Mouse (Mus musculus): ENCODE results near the gene Mycbp. TPM values are rescaled to one million over a fixed set of nuclear protein-coding genes. Genes with fewer than 3 reads are reported as not detected.

Mycbp gene
- polyA plus RNA-seq (2015; fragmentation: Nextera tagmentation; extraction: Ambion mirVana): 72.4 and 80.1 TPM in 2 replicates

GRCm38 (mm10) chr4:123904333-123905125 lies at the start of gene Mycbp:
Gene Mycbp (plus strand): TSS chr4:123904832.
- H3K4me1 ChIP-seq: peaks cover 12% of the 10 kb centered on the region; the same call in 1 of the 2 replicates
- no peaks in the 10 kb centered on the region for H3K9me3 ChIP-seq (replicated peaks)
- peak within 1 kb of the TSS; percentile 68 for H3K4me3 ChIP-seq (replicated peaks)
- peak within 1 kb of the TSS; percentile 83 for H3K27ac ChIP-seq (replicated peaks)
- H3K36me3 ChIP-seq: no peaks in the 10 kb centered on the region
- WGBS: 2% methylated on average over 49 of the region's 49 CpGs
- H3K27me3 ChIP-seq: no peaks in the 10 kb centered on the region
- peak; percentile 100 for ATAC-seq (ENCODE audit: insufficient number of reproducible peaks, low FRiP score, low TSS enrichment, low read depth)
- H3K9ac ChIP-seq: peak within 1 kb of the TSS; percentile 62
- peak within 1 kb of the TSS; percentile 61 for H3K4me2 ChIP-seq (replicated peaks)

GRCm38 (mm10) chr4:123856888-123857287 lies 47.7 kb upstream of the Mycbp start:
- no peak overlapping the region for H3K9ac ChIP-seq
- no peaks in the 10 kb centered on the region for H3K27me3 ChIP-seq
- H3K9me3 ChIP-seq (replicated peaks): no peaks in the 10 kb centered on the region
- no peak overlapping the region for H3K4me3 ChIP-seq (replicated peaks)
- no peaks in the 10 kb centered on the region for H3K4me1 ChIP-seq
- no peak overlapping the region for H3K4me2 ChIP-seq (replicated peaks)
- no peaks in the 10 kb centered on the region for H3K36me3 ChIP-seq
- no peak overlapping the region for H3K27ac ChIP-seq (replicated peaks)
- WGBS: 51% methylated on average over 4 of the region's 4 CpGs
- no peak for ATAC-seq (ENCODE audit: insufficient number of reproducible peaks, low FRiP score, low TSS enrichment, low read depth)

GRCm38 (mm10) chr4:123858090-123858489 lies 46.5 kb upstream of the Mycbp start:
- no peak overlapping the region for H3K4me2 ChIP-seq (replicated peaks)
- no peaks in the 10 kb centered on the region for H3K27me3 ChIP-seq
- WGBS: 80% methylated on average over 7 of the region's 7 CpGs
- H3K9ac ChIP-seq: no peak overlapping the region
- no peaks in the 10 kb centered on the region for H3K9me3 ChIP-seq (replicated peaks)
- no peak for ATAC-seq (ENCODE audit: insufficient number of reproducible peaks, low FRiP score, low TSS enrichment, low read depth)
- H3K36me3 ChIP-seq: no peaks in the 10 kb centered on the region
- no peak overlapping the region for H3K4me3 ChIP-seq (replicated peaks)
- H3K4me1 ChIP-seq: no peaks in the 10 kb centered on the region
- no peak overlapping the region for H3K27ac ChIP-seq (replicated peaks)

- ATAC-seq (ENCODE audit: insufficient number of reproducible peaks, low FRiP score, low TSS enrichment, low read depth): no peak
Measured at GRCm38 (mm10) chr4:123859379-123859778, 45.3 kb upstream of the Mycbp start, which contains the start of gene 4933427I04Rik. Gene 4933427I04Rik (plus strand): TSS chr4:123859679.

GRCm38 (mm10) chr4:123859803-123860202 lies 44.8 kb upstream of the Mycbp start:
- no peak overlapping the region for H3K27ac ChIP-seq (replicated peaks)
- H3K9ac ChIP-seq: no peak overlapping the region
- 70% methylated on average over 2 of the region's 2 CpGs for WGBS
- H3K27me3 ChIP-seq: no peaks in the 10 kb centered on the region
- no peaks in the 10 kb centered on the region for H3K4me1 ChIP-seq
- H3K4me2 ChIP-seq (replicated peaks): no peak overlapping the region
- no peaks in the 10 kb centered on the region for H3K36me3 ChIP-seq
- no peak for ATAC-seq (ENCODE audit: insufficient number of reproducible peaks, low FRiP score, low TSS enrichment, low read depth)
- H3K4me3 ChIP-seq (replicated peaks): no peak overlapping the region
- no peaks in the 10 kb centered on the region for H3K9me3 ChIP-seq (replicated peaks)

More at GRCm38 (mm10) chr4:123859379-123859778, 45.3 kb upstream of the Mycbp start, which contains the start of gene 4933427I04Rik:
- H3K4me3 ChIP-seq (replicated peaks): no peak within 1 kb of the TSS
- no peaks in the 10 kb centered on the region for H3K36me3 ChIP-seq
- no peak within 1 kb of the TSS for H3K4me2 ChIP-seq (replicated peaks)
- H3K9ac ChIP-seq: no peak within 1 kb of the TSS
- 85% methylated on average over 3 of the region's 3 CpGs for WGBS
- H3K27me3 ChIP-seq: no peaks in the 10 kb centered on the region
- no peaks in the 10 kb centered on the region for H3K4me1 ChIP-seq
- no peak within 1 kb of the TSS for H3K27ac ChIP-seq (replicated peaks)
- no peaks in the 10 kb centered on the region for H3K9me3 ChIP-seq (replicated peaks)

GRCm38 (mm10) chr4:123860621-123861020 lies 44.0 kb upstream of the Mycbp start:
- ATAC-seq (ENCODE audit: insufficient number of reproducible peaks, low FRiP score, low TSS enrichment, low read depth): no peak
- no peaks in the 10 kb centered on the region for H3K4me1 ChIP-seq
- H3K4me3 ChIP-seq (replicated peaks): no peak overlapping the region
- H3K27me3 ChIP-seq: no peaks in the 10 kb centered on the region
- no peaks in the 10 kb centered on the region for H3K9me3 ChIP-seq (replicated peaks)
- no peak overlapping the region for H3K27ac ChIP-seq (replicated peaks)
- H3K4me2 ChIP-seq (replicated peaks): no peak overlapping the region
- no peak overlapping the region for H3K9ac ChIP-seq
- WGBS: 78% methylated on average over 5 of the region's 5 CpGs
- H3K36me3 ChIP-seq: no peaks in the 10 kb centered on the region

DNA sequence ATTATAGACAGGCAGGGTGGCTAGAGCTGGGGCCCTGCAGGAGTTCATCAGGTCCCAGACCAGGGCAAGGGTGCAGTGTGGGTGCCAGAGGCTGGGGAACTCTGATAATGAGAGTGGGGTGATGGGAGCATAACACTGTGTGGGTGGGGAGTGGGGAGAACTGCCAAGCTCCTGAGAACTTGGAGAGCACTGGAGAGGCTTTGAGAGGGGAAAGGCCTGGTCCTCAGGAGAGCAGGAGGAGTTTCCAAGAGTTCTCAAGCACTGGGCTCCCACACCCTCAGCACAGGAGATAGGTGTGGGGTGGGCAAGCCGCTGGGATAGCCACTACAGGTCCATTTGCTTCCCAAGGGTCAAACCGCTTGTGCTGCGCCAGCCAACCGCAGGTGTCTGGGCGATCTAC lies 10.9 kb upstream of the Mycbp start:
- Histone ChIP-seq H3K9ac (no peak overlapping the region), H3K4me3 (replicated peaks) (no peak overlapping the region), H3K27ac (replicated peaks) (no peak overlapping the region), H3K27me3 (no peaks in the 10 kb centered on the region), H3K9me3 (replicated peaks) (no peaks in the 10 kb centered on the region), H3K4me2 (replicated peaks) (no peak overlapping the region), H3K4me1 (no peaks in the 10 kb centered on the region), H3K36me3 (no peaks in the 10 kb centered on the region)
- WGBS: 86% methylated on average over 5 of the region's 5 CpGs
- no peak for ATAC-seq (ENCODE audit: insufficient number of reproducible peaks, low FRiP score, low TSS enrichment, low read depth)

DNA sequence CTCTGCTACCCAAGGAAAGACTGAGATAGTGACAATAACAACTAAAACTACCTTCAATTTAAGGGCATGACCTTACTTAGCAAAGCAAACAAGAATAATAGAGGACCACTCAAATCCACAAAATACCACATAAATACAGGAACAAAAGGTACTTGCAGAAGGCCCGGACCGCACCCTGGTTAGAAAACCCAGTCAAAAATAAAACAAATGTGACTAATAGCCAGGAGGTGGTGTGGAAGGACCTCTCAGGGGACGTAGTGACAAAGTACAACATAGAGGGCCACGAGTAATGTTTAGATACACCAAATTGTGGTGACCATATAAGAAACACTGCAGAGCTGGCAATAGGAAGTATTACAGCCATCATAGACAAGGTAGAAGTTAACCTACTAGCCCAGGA lies 10.3 kb upstream of the Mycbp start:
- ATAC-seq (ENCODE audit: insufficient number of reproducible peaks, low FRiP score, low TSS enrichment, low read depth): no peak
- no peak overlapping the region for H3K4me2 ChIP-seq (replicated peaks)
- H3K27ac ChIP-seq (replicated peaks): no peak overlapping the region
- H3K36me3 ChIP-seq: no peaks in the 10 kb centered on the region
- no peak overlapping the region for H3K4me3 ChIP-seq (replicated peaks)
- H3K4me1 ChIP-seq: no peaks in the 10 kb centered on the region
- 85% methylated on average over 4 of the region's 4 CpGs for WGBS
- H3K9ac ChIP-seq: no peak overlapping the region
- H3K27me3 ChIP-seq: no peaks in the 10 kb centered on the region
- H3K9me3 ChIP-seq (replicated peaks): no peaks in the 10 kb centered on the region

- Histone ChIP-seq H3K4me3 (replicated peaks) (no peak overlapping the region), H3K27me3 (no peaks in the 10 kb centered on the region), H3K9me3 (replicated peaks) (no peaks in the 10 kb centered on the region), H3K4me1 (peaks cover under 1% of the 10 kb centered on the region; the same call in 1 of the 2 replicates), H3K4me2 (replicated peaks) (no peak overlapping the region), H3K9ac (no peak overlapping the region), H3K36me3 (no peaks in the 10 kb centered on the region), H3K27ac (replicated peaks) (no peak overlapping the region)
- ATAC-seq (ENCODE audit: insufficient number of reproducible peaks, low FRiP score, low TSS enrichment, low read depth): no peak
- WGBS: 12% methylated on average over 5 of the region's 5 CpGs
Measured at GRCm38 (mm10) chr4:123898696-123899095, 5.9 kb upstream of the Mycbp start.

DNA sequence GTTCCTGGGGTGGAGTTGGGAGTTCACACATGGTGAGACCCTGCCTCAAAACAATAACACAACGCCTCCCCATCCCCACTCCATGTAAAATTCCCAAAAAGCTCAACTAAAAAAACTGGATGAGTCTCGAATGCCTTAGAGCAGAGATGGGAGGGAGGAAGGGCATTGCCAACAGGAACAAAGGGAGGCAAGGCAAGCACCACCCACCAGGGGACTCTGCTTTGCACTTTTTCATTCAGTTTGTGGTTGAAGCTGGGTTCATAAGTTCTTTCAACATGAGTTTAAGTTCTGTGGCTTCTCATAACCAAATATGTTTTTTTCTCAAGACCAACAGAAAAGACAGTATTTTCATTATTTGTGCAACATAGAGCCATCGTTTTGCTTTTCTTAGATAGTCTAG lies 1.2 kb upstream of the Mycbp start:
- Histone ChIP-seq H3K9ac (no peak overlapping the region), H3K27me3 (no peaks in the 10 kb centered on the region), H3K27ac (replicated peaks) (no peak overlapping the region), H3K4me2 (replicated peaks) (no peak overlapping the region), H3K4me1 (peaks cover 12% of the 10 kb centered on the region; the same call in 1 of the 2 replicates), H3K36me3 (no peaks in the 10 kb centered on the region), H3K9me3 (replicated peaks) (no peaks in the 10 kb centered on the region), H3K4me3 (replicated peaks) (no peak overlapping the region)
- ATAC-seq (ENCODE audit: insufficient number of reproducible peaks, low FRiP score, low TSS enrichment, low read depth): no peak
- 72% methylated on average over 3 of the region's 3 CpGs for WGBS

DNA sequence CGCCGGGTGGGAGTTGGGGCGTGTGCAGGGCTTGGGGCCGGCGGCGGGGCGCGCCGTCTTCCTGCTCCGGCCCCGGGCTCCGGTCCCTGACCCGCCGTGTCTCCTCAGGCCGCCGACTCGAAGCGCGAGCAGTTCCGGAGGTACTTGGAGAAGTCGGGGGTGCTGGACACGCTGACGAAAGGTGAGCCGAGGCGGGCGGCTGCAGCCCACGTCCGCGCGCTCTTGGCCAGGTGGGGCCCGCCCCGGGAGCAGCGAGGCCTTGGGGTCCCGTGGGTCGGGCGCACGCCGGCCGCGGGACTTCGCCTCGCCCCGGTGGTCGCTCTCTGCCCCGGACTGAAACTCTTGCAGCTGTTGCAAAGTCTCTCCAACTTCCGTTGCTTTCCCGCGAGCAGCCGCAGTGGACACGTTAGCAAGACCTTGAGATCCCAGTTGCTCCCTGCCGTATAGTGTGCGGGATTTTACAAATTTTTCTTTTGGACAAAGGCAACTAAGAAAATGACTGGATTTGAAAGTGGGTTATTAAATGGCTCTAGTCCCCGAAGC lies 565 bp downstream of the Mycbp start:
- peaks cover 12% of the 10 kb centered on the region; the same call in 1 of the 2 replicates for H3K4me1 ChIP-seq
- no peak; the same call in 1 of the 2 replicates for ATAC-seq (ENCODE audit: insufficient number of reproducible peaks, low FRiP score, low TSS enrichment, low read depth)
- no peaks in the 10 kb centered on the region for H3K9me3 ChIP-seq (replicated peaks)
- peak overlapping the region; percentile 62 for H3K9ac ChIP-seq
- no peaks in the 10 kb centered on the region for H3K27me3 ChIP-seq
- under 1% methylated on average over 53 of the region's 53 CpGs for WGBS
- H3K4me3 ChIP-seq (replicated peaks): peak overlapping the region; percentile 68
- H3K36me3 ChIP-seq: 0 out of 2 replicates have a peak, but pooled peaks cover 3% of the 10 kb centered on the region
- peak overlapping the region; percentile 61 for H3K4me2 ChIP-seq (replicated peaks)
- peak overlapping the region; percentile 83 for H3K27ac ChIP-seq (replicated peaks)

Measured in embryonic facial prominence, embryonic 15.5 days (tissue).